Mouse (Mus musculus) hindbrain, postnatal 0 days (tissue): Measurements from ENCODE around the gene Bcas1. TPM values are rescaled to one million over a fixed set of nuclear protein-coding genes. Genes with fewer than 3 reads are reported as not detected.

ENCODE experiments used
- ATAC-seq: fragments of 200-750 bp; cut with Nextera tagmentation; 2 replicates; pipeline ENCODE4 v1.8.0; 2017; ENCODE audit warnings: mild to moderate bottlenecking, moderate TSS enrichment, moderate library complexity
- DNase-seq: peaks from one replicate; pipeline ENCODE4 v3.0.0-alpha.2; 2015; ENCODE audit warnings: low spot score
- H3K27ac ChIP-seq: fragments of 300-500 bp; sonication (generic); 2 replicates; pipeline ENCODE4 v1.5.1; 2014; ENCODE audit warnings: mild to moderate bottlenecking
- H3K27me3 ChIP-seq: fragments of 300-500 bp; sonication (generic); 2 replicates; pipeline ENCODE4 v1.6.1; 2014; ENCODE audit warnings: low read length, mixed read lengths; ENCODE audit not compliant: insufficient read depth
- H3K36me3 ChIP-seq: fragments of 300-500 bp; sonication (generic); 2 replicates; pipeline ENCODE4 v1.6.1; 2014; ENCODE audit warnings: low read length, mixed read lengths; ENCODE audit not compliant: insufficient read depth
- H3K4me1 ChIP-seq: fragments of 300-500 bp; sonication (generic); 2 replicates; pipeline ENCODE4 v1.6.1; 2014; ENCODE audit warnings: antibody characterized with exemption, low read length, mixed read lengths; ENCODE audit not compliant: insufficient read depth
- H3K4me2 ChIP-seq: fragments of 300-500 bp; sonication (generic); 2 replicates; pipeline ENCODE4 v1.6.1; 2014; ENCODE audit warnings: low read depth, mild to moderate bottlenecking, low read length, moderate library complexity, mixed read lengths
- H3K4me3 ChIP-seq: fragments of 300-500 bp; sonication (generic); 2 replicates; pipeline ENCODE4 v1.5.1; 2014; ENCODE audit warnings: low read length
- H3K9ac ChIP-seq: fragments of 300-500 bp; sonication (generic); replicated peaks from 2 replicates; pipeline ENCODE4 v1.6.1; 2014; ENCODE audit warnings: mild to moderate bottlenecking, low read length, moderate library complexity, mixed read lengths
- H3K9me3 ChIP-seq: fragments of 300-500 bp; sonication (generic); 2 replicates; pipeline ENCODE4 v1.6.1; 2016; ENCODE audit warnings: low read length, mixed read lengths
- CTCF ChIP-seq: IDR thresholded peaks from 2 replicates; pipeline ENCODE4 v1.5.1; 2016; ENCODE audit warnings: antibody characterized with exemption, control low read depth, low read depth
- WGBS: fragments of 180-500 bp; shearing (Covaris S2); extraction: QIAGEN DNeasy Blood & Tissue Kit; methylation state at CpG from one replicate; pipeline ENCODE4 v1.1.7; 2014; 5-methylcytosine and 5-hydroxymethylcytosine counted together
- polyA plus RNA-seq: library from polyadenylated mRNA; unstranded; fragments of >200 nt; fragmentation: Nextera tagmentation; extraction: Ambion mirVana; gene quantifications from 2 replicates; pipeline ENCODE4 v1.2.1, GENCODE M21; 2015
- total RNA-seq: library from RNA; depleted of rRNA; stranded (reverse); fragments of >200 nt; gene quantifications from 2 replicates; pipeline ENCODE4 v1.2.3, GENCODE M21; 2014

The Bcas1 gene
- total and polyA plus RNA-seq, 2 experiments from 2014 or later: 22.6 to 34.6 TPM

GRCm38 (mm10) chr2:170388320-170388719 lies 39.3 kb downstream of the Bcas1 start:
- no peak for ATAC-seq

GRCm38 (mm10) chr2:170385556-170385955 lies 42.1 kb downstream of the Bcas1 start:
- no peak overlapping the region for H3K4me3 ChIP-seq
- no peak overlapping the region for H3K9ac ChIP-seq
- H3K4me1 ChIP-seq: no peaks in the 10 kb centered on the region
- H3K27ac ChIP-seq: no peak overlapping the region
- no peaks in the 10 kb centered on the region for H3K36me3 ChIP-seq
- no peaks in the 10 kb centered on the region for H3K9me3 ChIP-seq
- no peak overlapping the region for H3K4me2 ChIP-seq
- TF ChIP-seq CTCF: no peak
- ATAC-seq (no peak), DNase-seq (no peak)
- 97% methylated on average over 1 of the region's 1 CpGs for WGBS
- H3K27me3 ChIP-seq: no peaks in the 10 kb centered on the region

More at GRCm38 (mm10) chr2:170388320-170388719, 39.3 kb downstream of the Bcas1 start:
- no peaks in the 10 kb centered on the region for H3K9me3 ChIP-seq
- 78% methylated on average over 5 of the region's 5 CpGs for WGBS
- no peaks in the 10 kb centered on the region for H3K27me3 ChIP-seq
- H3K4me1 ChIP-seq: no peaks in the 10 kb centered on the region
- no peak overlapping the region for H3K27ac ChIP-seq
- no peak overlapping the region for H3K4me3 ChIP-seq
- no peak for DNase-seq
- TF ChIP-seq CTCF: no peak
- no peak overlapping the region for H3K9ac ChIP-seq
- H3K36me3 ChIP-seq: no peaks in the 10 kb centered on the region
- H3K4me2 ChIP-seq: no peak overlapping the region

- no peaks in the 10 kb centered on the region for H3K27me3 ChIP-seq
- H3K9ac ChIP-seq: no peak overlapping the region
- H3K4me2 ChIP-seq: no peak overlapping the region
- H3K4me3 ChIP-seq: no peak overlapping the region
- WGBS: 88% methylated on average over 1 of the region's 1 CpGs
- no peak for ATAC-seq
- TF ChIP-seq CTCF: no peak
- H3K4me1 ChIP-seq: no peaks in the 10 kb centered on the region
- no peak overlapping the region for H3K27ac ChIP-seq
- no peak for DNase-seq
- no peaks in the 10 kb centered on the region for H3K36me3 ChIP-seq
- H3K9me3 ChIP-seq: no peaks in the 10 kb centered on the region
Measured at GRCm38 (mm10) chr2:170384770-170385169, 42.9 kb downstream of the Bcas1 start.

GRCm38 (mm10) chr2:170373391-170373790 lies 54.3 kb downstream of the Bcas1 start:
- Histone ChIP-seq H3K4me3 (no peak overlapping the region), H3K27me3 (no peaks in the 10 kb centered on the region), H3K9ac (no peak overlapping the region), H3K4me2 (no peak overlapping the region), H3K36me3 (no peaks in the 10 kb centered on the region), H3K9me3 (no peaks in the 10 kb centered on the region), H3K4me1 (no peaks in the 10 kb centered on the region), H3K27ac (no peak overlapping the region)
- ATAC-seq (no peak), DNase-seq (no peak)
- WGBS: 92% methylated on average over 10 of the region's 10 CpGs
- TF ChIP-seq CTCF: no peak

- Histone ChIP-seq H3K36me3 (no peaks in the 10 kb centered on the region), H3K9me3 (no peaks in the 10 kb centered on the region), H3K4me2 (no peak overlapping the region), H3K27ac (no peak overlapping the region), H3K4me3 (no peak overlapping the region), H3K27me3 (no peaks in the 10 kb centered on the region), H3K9ac (no peak overlapping the region), H3K4me1 (no peaks in the 10 kb centered on the region)
- TF ChIP-seq CTCF: no peak
- no peak for DNase-seq
- WGBS: 97% methylated on average over 2 of the region's 2 CpGs
- no peak for ATAC-seq
Measured at GRCm38 (mm10) chr2:170365676-170366075, 62.0 kb downstream of the Bcas1 start.

GRCm38 (mm10) chr2:170365271-170365670 lies 62.4 kb downstream of the Bcas1 start:
- H3K4me2 ChIP-seq: no peak overlapping the region
- no peaks in the 10 kb centered on the region for H3K27me3 ChIP-seq
- no peak for TF ChIP-seq CTCF
- no peak overlapping the region for H3K9ac ChIP-seq
- H3K4me3 ChIP-seq: no peak overlapping the region
- no peaks in the 10 kb centered on the region for H3K4me1 ChIP-seq
- no peak for DNase-seq
- H3K27ac ChIP-seq: no peak overlapping the region
- no peak for ATAC-seq
- no peaks in the 10 kb centered on the region for H3K9me3 ChIP-seq
- 72% methylated on average over 3 of the region's 3 CpGs for WGBS
- H3K36me3 ChIP-seq: no peaks in the 10 kb centered on the region

GRCm38 (mm10) chr2:170356667-170357374 lies 70.8 kb downstream of the Bcas1 start:
- Histone ChIP-seq H3K4me1 (no peaks in the 10 kb centered on the region), H3K9ac (no peak overlapping the region), H3K4me3 (no peak overlapping the region), H3K27me3 (no peaks in the 10 kb centered on the region), H3K4me2 (no peak overlapping the region), H3K27ac (no peak overlapping the region), H3K36me3 (no peaks in the 10 kb centered on the region), H3K9me3 (no peaks in the 10 kb centered on the region)
- peak; percentile 37 for TF ChIP-seq CTCF
- no peak for DNase-seq
- 60% methylated on average over 16 of the region's 16 CpGs for WGBS
- 0 out of 2 replicates have a peak, but pooled peaks have one; percentile 29 for ATAC-seq
